Mouse (Mus musculus): ENCODE data around the gene Thumpd1.

DNA sequence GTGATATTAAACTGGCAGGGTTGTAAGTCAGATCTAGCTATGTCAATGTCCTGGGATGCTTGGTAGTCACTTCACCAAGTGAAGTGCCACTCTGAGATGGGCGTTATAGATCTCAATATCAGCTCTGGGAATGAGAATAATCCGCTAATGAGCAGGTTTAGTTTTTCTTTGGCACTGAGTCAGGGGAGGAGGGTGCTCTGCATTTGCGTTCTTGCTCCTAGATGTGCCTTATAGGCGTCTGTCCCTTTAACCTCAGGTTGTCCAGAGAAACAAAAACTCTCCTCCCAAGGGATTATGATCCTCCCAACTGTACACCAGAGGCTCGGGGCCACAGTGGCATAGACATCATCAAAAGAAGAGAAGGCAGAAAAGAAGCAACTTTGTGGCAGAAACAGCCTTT is 30.9 kb downstream of the Thumpd1 start, which contains the start of gene Acsm4:
- TF ChIP-seq POLR2A (IDR thresholded peaks at IDR 0.05; ENCODE audit: borderline replicate concordance, insufficient read depth, low read length) (no peak), CTCF (IDR thresholded peaks at IDR 0.05; ENCODE audit: borderline replicate concordance, insufficient read depth, low read depth, low read length) (no peak)

All from cerebellum, adult 2 months (tissue).